Mouse (Mus musculus): Measurements from ENCODE around the gene Nfia. TPM values are rescaled to one million over a fixed set of nuclear protein-coding genes. Genes with fewer than 3 reads are reported as not detected.

Nfia gene
- polyA plus RNA-seq, 1 experiment: 57.7 TPM

GRCm38 (mm10) chr4:97764616-97765015 is 7.9 kb upstream of the Nfia start:
- no peak for DNase-seq
- 37% methylated on average over 4 of the region's 4 CpGs for WGBS
- TF ChIP-seq POLR2A (IDR thresholded peaks at IDR 0.05; ENCODE audit: borderline replicate concordance, extremely low read depth, low read depth, low read length) (no peak), CTCF (IDR thresholded peaks at IDR 0.05; ENCODE audit: insufficient read depth, low read length) (no peak)
- no peak overlapping the region for H3K4me3 ChIP-seq (replicated peaks; ENCODE audit: extremely low read depth, low read depth, low read length)
- H3K4me1 ChIP-seq (ENCODE audit: control insufficient read depth, insufficient read depth, low read length): no peaks in the 10 kb centered on the region

GRCm38 (mm10) chr4:97765341-97766020 is 7.1 kb upstream of the Nfia start:
- DNase-seq: no peak
- Histone ChIP-seq H3K4me1 (ENCODE audit: control insufficient read depth, insufficient read depth, low read length) (no peaks in the 10 kb centered on the region), H3K4me3 (replicated peaks; ENCODE audit: extremely low read depth, low read depth, low read length) (no peak overlapping the region)
- 89% methylated on average over 4 of the region's 4 CpGs for WGBS
- no peak for TF ChIP-seq CTCF (IDR thresholded peaks at IDR 0.05; ENCODE audit: insufficient read depth, low read length)

GRCm38 (mm10) chr4:97766100-97766499 is 6.4 kb upstream of the Nfia start:
- Histone ChIP-seq H3K4me3 (replicated peaks; ENCODE audit: extremely low read depth, low read depth, low read length) (no peak overlapping the region), H3K4me1 (ENCODE audit: control insufficient read depth, insufficient read depth, low read length) (no peaks in the 10 kb centered on the region)
- TF ChIP-seq CTCF (IDR thresholded peaks at IDR 0.05; ENCODE audit: insufficient read depth, low read length): no peak
- TF ChIP-seq POLR2A (IDR thresholded peaks at IDR 0.05; ENCODE audit: borderline replicate concordance, extremely low read depth, low read depth, low read length): no peak
- DNase-seq: no peak
- 91% methylated on average over 3 of the region's 3 CpGs for WGBS

GRCm38 (mm10) chr4:97767025-97767424 is 5.5 kb upstream of the Nfia start:
- no peak for DNase-seq
- H3K4me1 ChIP-seq (ENCODE audit: control insufficient read depth, insufficient read depth, low read length): no peaks in the 10 kb centered on the region
- H3K4me3 ChIP-seq (replicated peaks; ENCODE audit: extremely low read depth, low read depth, low read length): no peak overlapping the region
- TF ChIP-seq POLR2A (IDR thresholded peaks at IDR 0.05; ENCODE audit: borderline replicate concordance, extremely low read depth, low read depth, low read length) (no peak), CTCF (IDR thresholded peaks at IDR 0.05; ENCODE audit: insufficient read depth, low read length) (no peak)
- 72% methylated on average over 4 of the region's 4 CpGs for WGBS

GRCm38 (mm10) chr4:97767516-97767915 is 5.0 kb upstream of the Nfia start:
- Histone ChIP-seq H3K4me1 (ENCODE audit: control insufficient read depth, insufficient read depth, low read length) (no peaks in the 10 kb centered on the region), H3K4me3 (replicated peaks; ENCODE audit: extremely low read depth, low read depth, low read length) (no peak overlapping the region)
- TF ChIP-seq CTCF (IDR thresholded peaks at IDR 0.05; ENCODE audit: insufficient read depth, low read length) (no peak), POLR2A (IDR thresholded peaks at IDR 0.05; ENCODE audit: borderline replicate concordance, extremely low read depth, low read depth, low read length) (no peak)
- DNase-seq: no peak
- WGBS: 90% methylated on average over 5 of the region's 5 CpGs

GRCm38 (mm10) chr4:97769861-97770260 is 2.7 kb upstream of the Nfia start:
- TF ChIP-seq POLR2A (IDR thresholded peaks at IDR 0.05; ENCODE audit: borderline replicate concordance, extremely low read depth, low read depth, low read length) (no peak), CTCF (IDR thresholded peaks at IDR 0.05; ENCODE audit: insufficient read depth, low read length) (no peak)
- WGBS: 43% methylated on average over 1 of the region's 1 CpGs
- no peak overlapping the region for H3K4me3 ChIP-seq (replicated peaks; ENCODE audit: extremely low read depth, low read depth, low read length)
- no peak for DNase-seq
- H3K4me1 ChIP-seq (ENCODE audit: control insufficient read depth, insufficient read depth, low read length): no peaks in the 10 kb centered on the region; the same call in 1 of the 2 replicates

GRCm38 (mm10) chr4:97771426-97771825 is 1.1 kb upstream of the Nfia start:
- Histone ChIP-seq H3K4me1 (ENCODE audit: control insufficient read depth, insufficient read depth, low read length) (no peaks in the 10 kb centered on the region; the same call in 1 of the 2 replicates), H3K4me3 (replicated peaks; ENCODE audit: extremely low read depth, low read depth, low read length) (peak overlapping the region; percentile 85)
- DNase-seq: no peak
- TF ChIP-seq POLR2A (IDR thresholded peaks at IDR 0.05; ENCODE audit: borderline replicate concordance, extremely low read depth, low read depth, low read length) (no peak), CTCF (IDR thresholded peaks at IDR 0.05; ENCODE audit: insufficient read depth, low read length) (no peak)
- WGBS: 10% methylated on average over 5 of the region's 5 CpGs

GRCm38 (mm10) chr4:97772084-97772484 is 450 bp upstream of the Nfia start:
- TF ChIP-seq CTCF (IDR thresholded peaks at IDR 0.05; ENCODE audit: insufficient read depth, low read length): no peak
- TF ChIP-seq POLR2A (IDR thresholded peaks at IDR 0.05; ENCODE audit: borderline replicate concordance, extremely low read depth, low read depth, low read length): peak; percentile 78; the same call in 1 of the 2 replicates
- Histone ChIP-seq H3K4me3 (replicated peaks; ENCODE audit: extremely low read depth, low read depth, low read length) (peak overlapping the region; percentile 85), H3K4me1 (ENCODE audit: control insufficient read depth, insufficient read depth, low read length) (no peaks in the 10 kb centered on the region; the same call in 1 of the 2 replicates)
- DNase-seq: peak; percentile 96
- under 1% methylated on average over 25 of the region's 25 CpGs for WGBS

GRCm38 (mm10) chr4:97773110-97773593 is 618 bp downstream of the Nfia start:
- WGBS: under 1% methylated on average over 14 of the region's 14 CpGs
- peak; percentile 84 for DNase-seq
- Histone ChIP-seq H3K4me1 (ENCODE audit: control insufficient read depth, insufficient read depth, low read length) (no peaks in the 10 kb centered on the region; the same call in 1 of the 2 replicates), H3K4me3 (replicated peaks; ENCODE audit: extremely low read depth, low read depth, low read length) (peak overlapping the region; percentile 49)
- TF ChIP-seq POLR2A (IDR thresholded peaks at IDR 0.05; ENCODE audit: borderline replicate concordance, extremely low read depth, low read depth, low read length) (peak; percentile 27; the same call in 1 of the 2 replicates), CTCF (IDR thresholded peaks at IDR 0.05; ENCODE audit: insufficient read depth, low read length) (no peak)

GRCm38 (mm10) chr4:97773791-97774190 is 1.3 kb downstream of the Nfia start:
- WGBS: 68% methylated on average over 2 of the region's 2 CpGs
- no peak for DNase-seq
- no peak overlapping the region for H3K4me3 ChIP-seq (replicated peaks; ENCODE audit: extremely low read depth, low read depth, low read length)
- TF ChIP-seq CTCF (IDR thresholded peaks at IDR 0.05; ENCODE audit: insufficient read depth, low read length): no peak
- no peak for TF ChIP-seq POLR2A (IDR thresholded peaks at IDR 0.05; ENCODE audit: borderline replicate concordance, extremely low read depth, low read depth, low read length)
- no peaks in the 10 kb centered on the region; the same call in 1 of the 2 replicates for H3K4me1 ChIP-seq (ENCODE audit: control insufficient read depth, insufficient read depth, low read length)

All from lung, adult 2 months (tissue).